Mouse (Mus musculus): ENCODE results near the gene Ms4a13. TPM values are rescaled to one million over a fixed set of nuclear protein-coding genes. Genes with fewer than 3 reads are reported as not detected.

The Ms4a13 gene
- not detected in 2 replicates for polyA plus RNA-seq (2012; rRNA removed)

GRCm38 (mm10) chr19:11196546-11196945 lies at the start of gene Ms4a13:
Gene Ms4a13, minus strand, starts transcription at chr19:11196737.
- Histone ChIP-seq H3K4me1 (ENCODE audit: control insufficient read depth, insufficient read depth, low read length) (no peaks in the 10 kb centered on the region), H3K4me3 (ENCODE audit: insufficient read depth, low read length) (no peak within 1 kb of the TSS), H3K27ac (ENCODE audit: insufficient read depth, low read length) (no peak within 1 kb of the TSS)
- TF ChIP-seq POLR2A (IDR thresholded peaks at IDR 0.05; ENCODE audit: extremely low read depth, insufficient read depth, low read length) (no peak), CTCF (IDR thresholded peaks at IDR 0.05; ENCODE audit: extremely low read depth, insufficient read depth, low read length) (no peak)

DNA sequence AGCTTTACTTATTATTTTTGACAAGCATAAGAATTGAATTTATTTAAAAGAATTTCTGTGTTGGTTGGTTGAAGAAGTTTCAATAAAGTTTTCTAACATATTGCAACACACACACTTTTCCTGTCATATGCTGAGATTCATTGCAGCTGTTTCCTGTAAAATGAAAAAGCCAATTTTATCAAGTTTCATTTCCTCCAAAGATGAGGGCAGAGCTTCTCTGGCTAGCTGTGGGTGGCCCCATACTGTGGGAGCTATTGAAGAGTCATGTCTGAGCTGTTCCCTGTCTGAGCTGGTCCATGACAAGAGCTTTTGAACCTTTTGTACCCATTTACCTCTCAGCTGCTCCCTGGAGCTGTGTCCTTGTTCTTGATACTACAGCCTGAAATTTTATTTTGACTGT lies 47.7 kb upstream of the Ms4a13 start:
- no peak overlapping the region for H3K4me3 ChIP-seq (ENCODE audit: insufficient read depth, low read length)
- no peak overlapping the region for H3K27ac ChIP-seq (ENCODE audit: insufficient read depth, low read length)
- TF ChIP-seq CTCF (IDR thresholded peaks at IDR 0.05; ENCODE audit: extremely low read depth, insufficient read depth, low read length) (no peak), POLR2A (IDR thresholded peaks at IDR 0.05; ENCODE audit: extremely low read depth, insufficient read depth, low read length) (no peak)
- no peaks in the 10 kb centered on the region for H3K4me1 ChIP-seq (ENCODE audit: control insufficient read depth, insufficient read depth, low read length)

GRCm38 (mm10) chr19:11242560-11242959 lies 46.0 kb upstream of the Ms4a13 start:
- no peak for TF ChIP-seq CTCF (IDR thresholded peaks at IDR 0.05; ENCODE audit: extremely low read depth, insufficient read depth, low read length)
- no peak for TF ChIP-seq POLR2A (IDR thresholded peaks at IDR 0.05; ENCODE audit: extremely low read depth, insufficient read depth, low read length)
- no peaks in the 10 kb centered on the region for H3K4me1 ChIP-seq (ENCODE audit: control insufficient read depth, insufficient read depth, low read length)
- H3K27ac ChIP-seq (ENCODE audit: insufficient read depth, low read length) = no peak overlapping the region
- no peak overlapping the region for H3K4me3 ChIP-seq (ENCODE audit: insufficient read depth, low read length)

- no peak overlapping the region for H3K4me3 ChIP-seq (ENCODE audit: insufficient read depth, low read length)
- no peak for TF ChIP-seq CTCF (IDR thresholded peaks at IDR 0.05; ENCODE audit: extremely low read depth, insufficient read depth, low read length)
- TF ChIP-seq POLR2A (IDR thresholded peaks at IDR 0.05; ENCODE audit: extremely low read depth, insufficient read depth, low read length) = no peak
- H3K4me1 ChIP-seq (ENCODE audit: control insufficient read depth, insufficient read depth, low read length) = no peaks in the 10 kb centered on the region
- H3K27ac ChIP-seq (ENCODE audit: insufficient read depth, low read length) = no peak overlapping the region
Observed at GRCm38 (mm10) chr19:11235820-11236219, 39.3 kb upstream of the Ms4a13 start.

DNA sequence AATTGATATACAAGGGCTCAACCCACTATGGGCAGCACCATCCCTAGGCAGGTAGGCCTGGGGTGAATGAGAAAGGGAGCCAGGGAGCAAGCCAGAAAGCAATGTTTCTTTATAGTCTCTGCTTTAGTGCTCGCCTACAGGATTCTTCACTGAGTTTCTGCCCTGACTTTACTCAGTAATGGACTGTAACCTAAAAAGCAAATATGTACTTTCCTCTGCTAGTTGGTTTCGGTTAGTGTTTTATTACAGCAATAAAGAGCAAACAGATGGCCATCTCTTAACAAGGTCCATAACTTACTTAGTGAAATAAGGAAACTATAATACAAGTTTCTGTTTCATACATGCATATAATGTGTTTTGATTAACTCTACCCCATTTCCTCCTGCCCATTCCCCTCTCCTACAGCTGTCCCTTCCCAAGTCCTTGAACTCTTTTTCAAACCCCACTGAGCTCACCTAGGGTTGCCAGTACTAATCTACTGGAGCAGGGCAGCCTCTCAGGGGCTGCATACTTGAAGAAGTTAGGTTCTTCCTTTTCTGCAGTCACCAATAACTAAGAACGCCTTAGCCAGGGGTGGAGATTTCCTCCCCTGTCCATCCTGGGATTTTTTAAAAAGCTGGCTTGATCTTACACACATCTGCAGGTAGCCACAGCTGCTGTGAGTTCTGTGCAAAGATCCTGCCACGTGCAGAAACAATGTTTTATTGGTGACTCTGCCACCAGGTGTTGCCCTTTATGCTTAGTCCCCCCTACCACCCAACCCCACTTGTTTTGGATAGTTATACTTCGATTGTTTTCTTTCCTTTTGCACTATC lies 38.6 kb upstream of the Ms4a13 start:
- H3K4me1 ChIP-seq (ENCODE audit: control insufficient read depth, insufficient read depth, low read length) = no peaks in the 10 kb centered on the region; the same call in 1 of the 2 replicates
- no peak overlapping the region for H3K27ac ChIP-seq (ENCODE audit: insufficient read depth, low read length)
- no peak for TF ChIP-seq CTCF (IDR thresholded peaks at IDR 0.05; ENCODE audit: extremely low read depth, insufficient read depth, low read length)
- no peak for TF ChIP-seq POLR2A (IDR thresholded peaks at IDR 0.05; ENCODE audit: extremely low read depth, insufficient read depth, low read length)
- H3K4me3 ChIP-seq (ENCODE audit: insufficient read depth, low read length) = no peak overlapping the region

DNA sequence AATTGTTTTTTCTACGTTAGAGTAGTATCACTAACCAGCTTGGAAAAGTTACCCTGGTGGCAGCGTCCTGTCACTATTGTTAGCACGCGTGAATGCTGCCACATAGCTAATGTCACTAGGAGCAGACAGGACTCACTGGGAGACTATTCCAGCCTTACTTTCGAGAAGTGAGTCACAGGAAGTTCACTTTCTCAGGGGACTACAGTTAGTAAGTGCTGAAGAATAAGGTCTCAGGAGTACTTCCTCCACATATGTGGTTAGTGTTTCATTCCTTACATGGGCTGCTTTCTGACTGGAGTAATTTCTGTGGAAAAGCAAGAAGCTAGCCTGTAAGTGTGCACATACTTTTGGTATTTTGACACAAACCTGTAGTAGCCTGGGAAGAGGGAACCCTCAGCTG lies 37.7 kb upstream of the Ms4a13 start:
- no peak for TF ChIP-seq POLR2A (IDR thresholded peaks at IDR 0.05; ENCODE audit: extremely low read depth, insufficient read depth, low read length)
- no peak for TF ChIP-seq CTCF (IDR thresholded peaks at IDR 0.05; ENCODE audit: extremely low read depth, insufficient read depth, low read length)
- no peak overlapping the region for H3K4me3 ChIP-seq (ENCODE audit: insufficient read depth, low read length)
- no peak overlapping the region for H3K27ac ChIP-seq (ENCODE audit: insufficient read depth, low read length)
- H3K4me1 ChIP-seq (ENCODE audit: control insufficient read depth, insufficient read depth, low read length) = no peaks in the 10 kb centered on the region; the same call in 1 of the 2 replicates

DNA sequence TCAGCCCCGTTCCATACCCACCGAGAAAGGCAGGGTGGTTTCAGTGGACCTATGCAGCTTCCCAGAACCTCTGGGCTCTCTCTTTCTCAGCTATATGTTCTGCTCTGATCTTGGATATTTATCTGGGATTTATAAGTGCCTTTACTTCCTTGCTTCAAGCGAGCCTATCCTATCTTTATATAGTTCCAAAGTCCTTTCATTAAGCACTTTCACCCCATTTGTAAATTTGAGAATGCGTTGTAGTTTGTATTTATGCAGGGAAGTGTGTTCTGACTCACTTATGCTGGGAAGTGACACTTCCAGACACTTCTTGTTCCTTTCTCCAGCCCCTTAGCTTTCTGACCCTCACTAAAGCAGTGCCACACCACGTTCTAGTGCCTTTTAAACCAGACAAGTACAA lies 35.8 kb upstream of the Ms4a13 start, which contains the start of gene Ms4a12:
TSS of gene Ms4a12 (minus strand) at position 101 of the 400 bp plus-strand sequence.
- Histone ChIP-seq H3K4me3 (ENCODE audit: insufficient read depth, low read length) (no peak within 1 kb of the TSS), H3K4me1 (ENCODE audit: control insufficient read depth, insufficient read depth, low read length) (no peaks in the 10 kb centered on the region; the same call in 1 of the 2 replicates)
- TF ChIP-seq POLR2A (IDR thresholded peaks at IDR 0.05; ENCODE audit: extremely low read depth, insufficient read depth, low read length) (no peak), CTCF (IDR thresholded peaks at IDR 0.05; ENCODE audit: extremely low read depth, insufficient read depth, low read length) (no peak)

DNA sequence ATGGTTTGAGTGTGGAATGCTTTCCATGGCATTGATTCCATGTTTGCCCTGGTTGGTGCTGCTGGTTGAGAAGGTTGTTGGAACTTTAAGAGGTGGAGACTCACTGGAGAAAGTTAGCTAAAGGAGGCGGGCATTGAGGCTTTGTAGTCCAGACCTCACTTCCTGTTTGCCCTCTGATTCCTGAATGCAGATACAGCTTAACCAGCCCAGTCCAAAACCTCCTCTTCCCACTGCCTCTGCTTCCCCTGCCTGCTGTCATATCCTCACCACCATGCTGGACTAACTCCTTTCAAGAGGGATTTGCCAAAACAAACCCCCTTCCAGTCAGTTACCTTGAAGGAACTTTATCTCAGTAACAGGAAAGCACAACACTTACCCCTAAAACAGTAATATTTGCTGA lies 4.0 kb downstream of the Ms4a13 start:
- Histone ChIP-seq H3K27ac (ENCODE audit: insufficient read depth, low read length) (no peak overlapping the region), H3K4me3 (ENCODE audit: insufficient read depth, low read length) (no peak overlapping the region), H3K4me1 (ENCODE audit: control insufficient read depth, insufficient read depth, low read length) (no peaks in the 10 kb centered on the region)
- TF ChIP-seq POLR2A (IDR thresholded peaks at IDR 0.05; ENCODE audit: extremely low read depth, insufficient read depth, low read length) (no peak), CTCF (IDR thresholded peaks at IDR 0.05; ENCODE audit: extremely low read depth, insufficient read depth, low read length) (no peak)

More for the DNA sequence above, 35.8 kb upstream of the Ms4a13 start, which contains the start of gene Ms4a12:
- no peak within 1 kb of the TSS for H3K27ac ChIP-seq (ENCODE audit: insufficient read depth, low read length)

- Histone ChIP-seq H3K27ac (ENCODE audit: insufficient read depth, low read length) (no peak overlapping the region), H3K4me3 (ENCODE audit: insufficient read depth, low read length) (no peak overlapping the region), H3K4me1 (ENCODE audit: control insufficient read depth, insufficient read depth, low read length) (no peaks in the 10 kb centered on the region)
- TF ChIP-seq POLR2A (IDR thresholded peaks at IDR 0.05; ENCODE audit: extremely low read depth, insufficient read depth, low read length) = no peak
- TF ChIP-seq CTCF (IDR thresholded peaks at IDR 0.05; ENCODE audit: extremely low read depth, insufficient read depth, low read length) = no peak
Observed at GRCm38 (mm10) chr19:11184121-11184520, 12.4 kb downstream of the Ms4a13 start.

GRCm38 (mm10) chr19:11177464-11177863 lies 19.1 kb downstream of the Ms4a13 start:
- TF ChIP-seq CTCF (IDR thresholded peaks at IDR 0.05; ENCODE audit: extremely low read depth, insufficient read depth, low read length) = no peak
- no peak for TF ChIP-seq POLR2A (IDR thresholded peaks at IDR 0.05; ENCODE audit: extremely low read depth, insufficient read depth, low read length)
- H3K4me3 ChIP-seq (ENCODE audit: insufficient read depth, low read length) = no peak overlapping the region
- no peak overlapping the region for H3K27ac ChIP-seq (ENCODE audit: insufficient read depth, low read length)
- H3K4me1 ChIP-seq (ENCODE audit: control insufficient read depth, insufficient read depth, low read length) = no peaks in the 10 kb centered on the region
